Comparison of ENCODE assay signal across 8 mouse cellular contexts in the genomic region with DNA sequence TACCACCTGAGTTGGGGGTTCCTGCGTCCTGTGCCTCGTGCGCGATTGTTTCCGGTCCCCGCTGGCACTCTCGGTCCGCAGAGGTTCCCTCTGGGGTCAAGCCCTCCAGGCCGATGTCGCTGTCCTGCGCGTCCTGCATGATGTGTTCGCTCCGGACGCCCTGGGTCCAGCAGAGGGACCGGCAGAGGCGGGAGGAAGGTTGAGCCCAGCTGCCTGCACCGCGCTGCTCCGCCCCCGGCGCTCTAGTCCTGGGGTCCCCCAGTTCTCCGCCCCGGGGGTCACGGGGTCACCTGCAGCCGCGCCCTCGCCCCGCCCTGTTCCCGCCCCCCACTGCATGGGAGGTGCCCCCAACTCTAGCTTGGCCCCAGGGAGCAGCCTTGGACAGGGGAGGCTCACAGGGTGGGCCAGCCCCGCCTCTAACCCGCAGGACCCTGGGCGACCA. TPM values are rescaled to one million over a fixed set of nuclear protein-coding genes. Genes with fewer than 3 reads are reported as not detected.
DNase-seq lines count a peak whose midpoint lies in the region; ATAC-seq lines count a peak whose summit lies in the region.

No protein-coding gene starts in this region.

- ATAC-seq in lung, embryonic 16.5 days (ENCODE audit: low read depth): peak; percentile 49
- no peak for ATAC-seq in forebrain, embryonic 14.5 days
- no peak for ATAC-seq in limb, embryonic 12.5 days (ENCODE audit: insufficient number of reproducible peaks, insufficient read depth, low FRiP score, low TSS enrichment, low read depth)
- ATAC-seq in neural tube, embryonic 15.5 days (ENCODE audit: low FRiP score): no peak

- no peak overlapping the region for H3K27ac ChIP-seq in lung, embryonic 16.5 days (ENCODE audit: low read length)
- H3K27ac ChIP-seq in forebrain, embryonic 14.5 days (ENCODE audit: low read depth, low read length): no peak overlapping the region
- H3K27ac ChIP-seq in limb, embryonic 12.5 days: no peak overlapping the region
- H3K27ac ChIP-seq in neural tube, embryonic 15.5 days (replicated peaks): no peak overlapping the region

- peak overlapping the region; percentile 67 for H3K9ac ChIP-seq in lung, embryonic 16.5 days (ENCODE audit: low read length)
- H3K9ac ChIP-seq in forebrain, embryonic 14.5 days (ENCODE audit: low read length): peak overlapping the region; percentile 61
- peak overlapping the region; percentile 56 for H3K9ac ChIP-seq in limb, embryonic 12.5 days (replicated peaks)
- H3K9ac ChIP-seq in neural tube, embryonic 15.5 days (replicated peaks): peak overlapping the region; percentile 40

- no peak for DNase-seq in lung, postnatal 10 days
- no peak for DNase-seq in forebrain, embryonic 14.5 days (ENCODE audit: low spot score)
- DNase-seq in layer of hippocampus, postnatal 14 days (ENCODE audit: low spot score in 2 of 2): no peak
- DNase-seq in cerebellum, postnatal 36 days: no peak
- no peak for DNase-seq in right cerebral cortex, postnatal 25 days

- peak overlapping the region; percentile 47 for H3K4me3 ChIP-seq in lung, embryonic 16.5 days (ENCODE audit: low read length)
- H3K4me3 ChIP-seq in forebrain, embryonic 14.5 days (ENCODE audit: low read depth, low read length): peak overlapping the region; percentile 34
- peak overlapping the region; percentile 43 for H3K4me3 ChIP-seq in limb, embryonic 12.5 days (replicated peaks)
- H3K4me3 ChIP-seq in neural tube, embryonic 15.5 days (replicated peaks): peak overlapping the region; percentile 43

- H3K4me2 ChIP-seq in lung, embryonic 16.5 days (ENCODE audit: low read depth, low read length): peak overlapping the region; percentile 79
- peak overlapping the region; percentile 65 for H3K4me2 ChIP-seq in forebrain, embryonic 14.5 days (ENCODE audit: low read length)
- H3K4me2 ChIP-seq in limb, embryonic 12.5 days: peak overlapping the region; percentile 91
- H3K4me2 ChIP-seq in neural tube, embryonic 15.5 days: peak overlapping the region; percentile 89

- H3K36me3 ChIP-seq in lung, embryonic 16.5 days (ENCODE audit: control insufficient read depth, insufficient read depth, low read length): no peaks in the 10 kb centered on the region
- no peaks in the 10 kb centered on the region for H3K36me3 ChIP-seq in forebrain, embryonic 14.5 days (ENCODE audit: control insufficient read depth, insufficient read depth, low read length)
- no peaks in the 10 kb centered on the region for H3K36me3 ChIP-seq in limb, embryonic 12.5 days
- H3K36me3 ChIP-seq in neural tube, embryonic 15.5 days: no peaks in the 10 kb centered on the region

- peaks cover 3% of the 10 kb centered on the region; the same call in 1 of the 2 replicates for H3K27me3 ChIP-seq in lung, embryonic 16.5 days (ENCODE audit: control insufficient read depth, insufficient read depth, low read depth, low read length)
- peaks cover 4% of the 10 kb centered on the region; the same call in 1 of the 2 replicates for H3K27me3 ChIP-seq in forebrain, embryonic 14.5 days (replicated peaks; ENCODE audit: control insufficient read depth, insufficient read depth, low read length)
- H3K27me3 ChIP-seq in limb, embryonic 12.5 days: peaks cover 36% of the 10 kb centered on the region
- H3K27me3 ChIP-seq in neural tube, embryonic 15.5 days (replicated peaks): peaks cover 25% of the 10 kb centered on the region

- peaks cover 28% of the 10 kb centered on the region for H3K4me1 ChIP-seq in lung, embryonic 16.5 days (replicated peaks; ENCODE audit: control insufficient read depth, insufficient read depth, low read length)
- H3K4me1 ChIP-seq in forebrain, embryonic 14.5 days (ENCODE audit: control insufficient read depth, insufficient read depth, low read length): peaks cover 9% of the 10 kb centered on the region
- H3K4me1 ChIP-seq in limb, embryonic 12.5 days (replicated peaks): peaks cover 15% of the 10 kb centered on the region
- H3K4me1 ChIP-seq in neural tube, embryonic 15.5 days: peaks cover 15% of the 10 kb centered on the region

- H3K9me3 ChIP-seq in lung, embryonic 16.5 days (ENCODE audit: control insufficient read depth, low read length): no peaks in the 10 kb centered on the region
- H3K9me3 ChIP-seq in forebrain, embryonic 14.5 days (replicated peaks; ENCODE audit: control insufficient read depth, low read length): no peaks in the 10 kb centered on the region
- no peaks in the 10 kb centered on the region for H3K9me3 ChIP-seq in limb, embryonic 12.5 days
- no peaks in the 10 kb centered on the region for H3K9me3 ChIP-seq in neural tube, embryonic 15.5 days (replicated peaks)

- 1% methylated on average over 32 of the region's 33 CpGs for WGBS in lung, embryonic 16.5 days
- WGBS in forebrain, embryonic 14.5 days: under 1% methylated on average over 27 of the region's 33 CpGs
- 0% methylated on average over 33 of the region's 33 CpGs for WGBS in limb, embryonic 12.5 days
- 1% methylated on average over 33 of the region's 33 CpGs for WGBS in neural tube, embryonic 15.5 days

RNA-seq across cellular contexts. Expression of a gene that starts 13.4 kb away (rescaled TPM):
- polyA plus RNA-seq in lung, embryonic 16.5 days (2015; fragmentation: Nextera tagmentation; extraction: Ambion mirVana): 111 and 114 TPM in 2 replicates
- 6.0 and 7.8 TPM in 2 replicates for polyA plus RNA-seq in forebrain, embryonic 14.5 days (2014; fragmentation: Nextera tagmentation; extraction: Ambion mirVana)
- 1.7 and 1.8 TPM in 2 replicates for polyA plus RNA-seq in limb, embryonic 12.5 days (2016; fragmentation: Nextera tagmentation; extraction: Ambion mirVana)
- polyA plus RNA-seq in neural tube, embryonic 15.5 days (2015; fragmentation: Nextera tagmentation; extraction: Ambion mirVana): 4.2 and 8.8 TPM in 2 replicates
- 1 to 10 TPM; 2.3 to 5.5 TPM for total RNA-seq in layer of hippocampus, postnatal 14 days (2021)

Comparison
In these comparisons a context has a peak if more than half of its experiments do, and no peak if none do; other contexts are left out.
1. RNA of a gene that starts 13.4 kb away (polyA plus RNA-seq): 111 to 114 TPM in lung, embryonic 16.5 days; 6.0 to 7.8 TPM in forebrain, embryonic 14.5 days, 4.2 to 8.8 TPM in neural tube, embryonic 15.5 days and 1.7 to 1.8 TPM in limb, embryonic 12.5 days; every median in the first group is over 10 times any median in the second.
2. Peak in every context shown above with its lines, with median percentiles within 50 percentile points of each other: H3K4me2 ChIP-seq, H3K4me3 ChIP-seq and H3K9ac ChIP-seq.